Comparison of ENCODE assay signal across 9 mouse cellular contexts in the genomic region with DNA sequence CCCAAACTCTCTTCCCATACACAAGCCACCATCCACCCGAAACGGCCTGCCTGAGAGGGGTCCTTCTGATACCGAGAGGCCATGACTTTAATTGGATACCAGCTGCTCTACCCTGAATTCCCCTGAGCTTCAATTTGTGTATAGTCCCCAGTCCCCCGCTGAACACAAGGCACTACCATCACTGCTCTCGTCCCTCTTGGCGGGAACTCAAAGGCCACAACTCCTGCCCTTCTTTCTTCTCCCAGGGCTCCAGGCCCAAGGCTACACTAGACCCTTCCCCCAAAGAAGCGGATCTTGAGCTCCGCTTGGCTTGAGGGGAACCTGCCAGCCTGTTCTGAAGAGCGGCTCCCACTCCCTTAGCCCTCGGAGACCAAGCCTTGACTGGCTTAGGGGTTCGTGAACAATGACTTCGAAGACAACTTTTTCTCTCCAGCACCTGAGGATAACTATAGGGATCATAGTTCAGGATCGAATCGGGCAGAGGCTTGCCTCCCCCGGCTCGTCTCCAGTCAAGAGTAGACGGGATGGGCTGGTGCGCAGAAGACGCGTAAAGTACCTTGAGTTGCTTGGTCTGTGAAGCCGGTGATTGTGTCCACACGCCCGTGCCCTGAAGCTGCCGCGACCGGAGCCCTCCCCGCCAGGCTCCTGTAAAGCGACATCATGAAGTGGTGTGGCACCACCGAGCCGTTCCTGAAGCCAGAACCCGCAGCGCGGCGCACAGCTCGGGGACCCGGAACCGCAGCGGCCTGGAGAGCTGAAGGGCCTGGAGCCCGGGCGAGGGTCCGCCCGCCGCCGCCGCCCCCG. TPM values are rescaled to one million over a fixed set of nuclear protein-coding genes. Genes with fewer than 3 reads are reported as not detected.
DNase-seq lines count a peak whose midpoint lies in the region; ATAC-seq and TF ChIP-seq lines count a peak whose summit lies in the region.
"Had no signal": no experiment of that assay in that cellular context is flagged by ENCODE, and none has a peak within 500 bp of the region (broad histone marks: within the 10 kb centered on the region; RNA-seq: fewer than 3 reads in every experiment).

No protein-coding gene starts in this region.

- peak overlapping the region; percentile 56 for H3K9ac ChIP-seq in hindbrain, embryonic 16.5 days (ENCODE audit: low read depth, low read length)
- H3K9ac ChIP-seq in midbrain, embryonic 16.5 days (ENCODE audit: low read depth, low read length) = peak overlapping the region; percentile 57

- peak overlapping the region; percentile 75 for H3K4me2 ChIP-seq in hindbrain, embryonic 16.5 days (ENCODE audit: low read length)
- peak overlapping the region; percentile 82 for H3K4me2 ChIP-seq in midbrain, embryonic 16.5 days (ENCODE audit: low read length)

- TF ChIP-seq CTCF in kidney, adult 2 months (conservative IDR thresholded peaks at IDR 0.05; ENCODE audit: insufficient read depth, insufficient read length, low read depth, low read length) = no peak

- peaks cover 4% of the 10 kb centered on the region; the same call in 1 of the 2 replicates for H3K27me3 ChIP-seq in kidney, adult 2 months (replicated peaks; ENCODE audit: control insufficient read depth, insufficient read depth, low read length)
- H3K27me3 ChIP-seq in embryonic facial prominence, embryonic 10.5 days (replicated peaks; ENCODE audit: low read depth, poor library complexity, severe bottlenecking) = peaks cover 100% of the 10 kb centered on the region
- peaks cover 69% of the 10 kb centered on the region for H3K27me3 ChIP-seq in hindbrain, embryonic 16.5 days (replicated peaks; ENCODE audit: control insufficient read depth, insufficient read depth, low read length)
- H3K27me3 ChIP-seq in midbrain, embryonic 16.5 days (ENCODE audit: control insufficient read depth, insufficient read depth, low read depth, low read length) = peaks cover 70% of the 10 kb centered on the region

- 0 out of 2 replicates have a peak, but pooled peaks cover 3% of the 10 kb centered on the region for H3K4me1 ChIP-seq in kidney, adult 2 months (ENCODE audit: control insufficient read depth, insufficient read depth, low read length)
- peaks cover 52% of the 10 kb centered on the region for H3K4me1 ChIP-seq in embryonic facial prominence, embryonic 10.5 days
- H3K4me1 ChIP-seq in hindbrain, embryonic 16.5 days (ENCODE audit: control insufficient read depth, insufficient read depth, low read depth, low read length) = peaks cover 25% of the 10 kb centered on the region
- H3K4me1 ChIP-seq in midbrain, embryonic 16.5 days (ENCODE audit: control insufficient read depth, insufficient read depth, low read length) = peaks cover 18% of the 10 kb centered on the region

- TF ChIP-seq POLR2A in kidney, adult 2 months (IDR thresholded peaks at IDR 0.05; ENCODE audit: low read depth, low read length) = no peak

- WGBS in kidney, adult 2 months = 10% methylated on average over 43 of the region's 46 CpGs
- WGBS in embryonic facial prominence, embryonic 10.5 days = 2% methylated on average over 46 of the region's 46 CpGs
- WGBS in hindbrain, embryonic 16.5 days = 3% methylated on average over 46 of the region's 46 CpGs
- WGBS in midbrain, embryonic 16.5 days = 2% methylated on average over 45 of the region's 46 CpGs

- peak overlapping the region; percentile 0; the same call in 1 of the 2 replicates for H3K4me3 ChIP-seq in kidney, adult 2 months (ENCODE audit: insufficient read depth, low read depth, low read length)
- H3K4me3 ChIP-seq in embryonic facial prominence, embryonic 10.5 days = peak overlapping the region; percentile 60
- H3K4me3 ChIP-seq in hindbrain, embryonic 16.5 days (ENCODE audit: low read length) = peak overlapping the region; percentile 48
- peak overlapping the region; percentile 43 for H3K4me3 ChIP-seq in midbrain, embryonic 16.5 days (ENCODE audit: low read depth, low read length)

- intact Hi-C loops in left cerebral cortex, postnatal 10 days (cut with DNase I) = no loop called here

- no peak for DNase-seq in kidney, adult 2 months
- no peak for DNase-seq in kidney, adult 11 months
- DNase-seq in embryonic facial prominence, embryonic 10.5 days (ENCODE audit: low spot score) = peak; percentile 42
- DNase-seq in left cerebral cortex, postnatal 10 days (ENCODE audit: extremely low spot score in 1 of 2, low spot score in 2 of 2) = no peak
- DNase-seq in cerebellum, adult 9-11 months = no peak

- no peaks in the 10 kb centered on the region for H3K9me3 ChIP-seq in embryonic facial prominence, embryonic 10.5 days
- H3K9me3 ChIP-seq in hindbrain, embryonic 16.5 days (ENCODE audit: control insufficient read depth, low read length) = no peaks in the 10 kb centered on the region
- H3K9me3 ChIP-seq in midbrain, embryonic 16.5 days (replicated peaks; ENCODE audit: control insufficient read depth, low read length, poor library complexity, severe bottlenecking) = no peaks in the 10 kb centered on the region

- no peaks in the 10 kb centered on the region for H3K36me3 ChIP-seq in kidney, adult 2 months (ENCODE audit: control insufficient read depth, insufficient read depth, low read length)
- no peaks in the 10 kb centered on the region for H3K36me3 ChIP-seq in embryonic facial prominence, embryonic 10.5 days (replicated peaks)
- no peaks in the 10 kb centered on the region for H3K36me3 ChIP-seq in hindbrain, embryonic 16.5 days (ENCODE audit: control insufficient read depth, insufficient read depth, low read length)
- H3K36me3 ChIP-seq in midbrain, embryonic 16.5 days (ENCODE audit: control insufficient read depth, insufficient read depth, low read length) = no peaks in the 10 kb centered on the region
- H3K36me3 ChIP-seq: G1E had no signal

- no peak overlapping the region for H3K27ac ChIP-seq in kidney, adult 2 months (ENCODE audit: insufficient read depth, low read depth, low read length)
- peak overlapping the region; percentile 48 for H3K27ac ChIP-seq in embryonic facial prominence, embryonic 10.5 days (replicated peaks)
- H3K27ac ChIP-seq in hindbrain, embryonic 16.5 days (ENCODE audit: low read depth, low read length) = no peak overlapping the region
- no peak overlapping the region for H3K27ac ChIP-seq in midbrain, embryonic 16.5 days (ENCODE audit: low read length)

- peak; percentile 1; the same call in 1 of the 2 replicates for ATAC-seq in hindbrain, embryonic 16.5 days
- peak; percentile 2; the same call in 1 of the 2 replicates for ATAC-seq in midbrain, embryonic 16.5 days
- no peak for ATAC-seq in inflammation-experienced regulatory T-cells, adult 6 months

RNA-seq across cellular contexts. Expression of a gene that starts 0.5 kb away (rescaled TPM):
- polyA plus RNA-seq in kidney, adult 2 months (2012; rRNA removed) = 1.1 and 1.5 TPM in 2 replicates
- polyA plus RNA-seq in embryonic facial prominence, embryonic 10.5 days (2016; fragmentation: Nextera tagmentation; extraction: Ambion mirVana) = 0.10 and 0.17 TPM in 2 replicates
- 0.28 and 0.29 TPM in 2 replicates for polyA plus RNA-seq in hindbrain, embryonic 16.5 days (2015; fragmentation: Nextera tagmentation; extraction: Ambion mirVana)
- 0.15 and 0.16 TPM in 2 replicates for polyA plus RNA-seq in midbrain, embryonic 16.5 days (2015; fragmentation: Nextera tagmentation; extraction: Ambion mirVana)
- under 1 TPM in 1 of 2 experiments, not detected in 1; 0.24 TPM for total RNA-seq in left cerebral cortex, postnatal 10 days (2021)
- polyA plus RNA-seq in inflammation-experienced regulatory T-cells, adult 6 months (2017; shearing (Covaris generic)) = not detected
- total RNA-seq: G1E had no signal
- polyA plus RNA-seq: G1E had no signal

RNA-seq across cellular contexts. Expression of a gene that starts 12.0 kb away (rescaled TPM):
- 25.3 and 27.7 TPM in 2 replicates for polyA plus RNA-seq in kidney, adult 2 months (2012; rRNA removed)
- polyA plus RNA-seq in embryonic facial prominence, embryonic 10.5 days (2016; fragmentation: Nextera tagmentation; extraction: Ambion mirVana) = 17.9 and 18.8 TPM in 2 replicates
- polyA plus RNA-seq in hindbrain, embryonic 16.5 days (2015; fragmentation: Nextera tagmentation; extraction: Ambion mirVana) = 10.1 and 10.6 TPM in 2 replicates
- 8.4 and 8.9 TPM in 2 replicates for polyA plus RNA-seq in midbrain, embryonic 16.5 days (2015; fragmentation: Nextera tagmentation; extraction: Ambion mirVana)
- total RNA-seq in left cerebral cortex, postnatal 10 days (2021) = 10 to 100 TPM in 1 of 2 experiments, 1 to 10 TPM in 1; 9.4 to 10.1 TPM
- polyA plus RNA-seq in inflammation-experienced regulatory T-cells, adult 6 months (2017; shearing (Covaris generic)) = 1 to 10 TPM; 2.7 to 5.2 (median 5.1) TPM

Comparison
In these comparisons a context has a peak if more than half of its experiments do, and no peak if none do; other contexts are left out.
1. H3K4me3 ChIP-seq: peak in every context shown above with its lines; median percentile 60 in embryonic facial prominence, embryonic 10.5 days; 48 in hindbrain, embryonic 16.5 days; 43 in midbrain, embryonic 16.5 days; 0 in kidney, adult 2 months.